Mouse (Mus musculus): ENCODE data around the gene Dscaml1. TPM values are rescaled to one million over a fixed set of nuclear protein-coding genes. Genes with fewer than 3 reads are reported as not detected.

The Dscaml1 gene
- total RNA-seq, 2 experiments from 2014 or later = 42.5 to 64.6 TPM

- intact Hi-C loops (cut with DNase I) = no loop called here
- DNase-seq (ENCODE audit: low spot score in 2 of 2) = no peak
Measured at GRCm38 (mm10) chr9:45783249-45784069, 357.0 kb downstream of the Dscaml1 start.

- DNase-seq (ENCODE audit: low spot score in 2 of 2) = no peak
- intact Hi-C loops (cut with DNase I) = no loop called here
Measured at GRCm38 (mm10) chr9:45787071-45787470, 360.6 kb downstream of the Dscaml1 start.

GRCm38 (mm10) chr9:45787547-45787946 is 361.1 kb downstream of the Dscaml1 start:
- no peak for DNase-seq (ENCODE audit: low spot score in 2 of 2)
- intact Hi-C loops (cut with DNase I) = no loop called here

- DNase-seq (ENCODE audit: low spot score in 2 of 2) = no peak
- intact Hi-C loops (cut with DNase I) = no loop called here
Measured at GRCm38 (mm10) chr9:45788405-45788804, 362.0 kb downstream of the Dscaml1 start.

- intact Hi-C loops (cut with DNase I) = no loop called here
- no peak for DNase-seq (ENCODE audit: low spot score in 2 of 2)
Measured at GRCm38 (mm10) chr9:45791456-45792142, 365.2 kb downstream of the Dscaml1 start.

GRCm38 (mm10) chr9:45792235-45792634 is 365.8 kb downstream of the Dscaml1 start:
- DNase-seq (ENCODE audit: low spot score in 2 of 2) = no peak
- intact Hi-C loops (cut with DNase I) = no loop called here

- intact Hi-C loops (cut with DNase I) = no loop called here
- DNase-seq (ENCODE audit: low spot score in 2 of 2) = no peak
Measured at GRCm38 (mm10) chr9:45793697-45794096, 367.3 kb downstream of the Dscaml1 start.

- DNase-seq (ENCODE audit: low spot score in 2 of 2) = no peak
- intact Hi-C loops (cut with DNase I) = no loop called here
Measured at GRCm38 (mm10) chr9:45795722-45796121, 369.3 kb downstream of the Dscaml1 start.

- no peak for DNase-seq (ENCODE audit: low spot score in 2 of 2)
- intact Hi-C loops (cut with DNase I) = no loop called here
Measured at GRCm38 (mm10) chr9:45797271-45797670, 370.8 kb downstream of the Dscaml1 start.

- intact Hi-C loops (cut with DNase I) = no loop called here
- peak in 1 of 2 experiments; percentile 23 for DNase-seq (ENCODE audit: low spot score in 2 of 2)
Measured at GRCm38 (mm10) chr9:45798467-45799164, 372.2 kb downstream of the Dscaml1 start.

- intact Hi-C loops (cut with DNase I) = no loop called here
- no peak for DNase-seq (ENCODE audit: low spot score in 2 of 2)
Measured at GRCm38 (mm10) chr9:45799402-45799801, 373.0 kb downstream of the Dscaml1 start.

Other genes starting within 250 kb of the Dscaml1 start
- 1 to 10 TPM; 1.0 to 1.2 TPM for gene BC049352, start 244.6 kb upstream of the Dscaml1 start, total RNA-seq (2021)
- under 1 TPM; 0.18 to 0.20 TPM for gene Tmprss4, start 222.5 kb upstream of the Dscaml1 start, total RNA-seq (2021)
- gene Il10ra, start 157.5 kb upstream of the Dscaml1 start, total RNA-seq (2021) = 1 to 10 TPM; 2.9 to 3.9 TPM
- gene Tmprss13, start 107.5 kb upstream of the Dscaml1 start, total RNA-seq (2021) = not detected
- gene Fxyd6, start 56.4 kb upstream of the Dscaml1 start, total RNA-seq (2021) = 100 to 1,000 TPM; 110 to 129 TPM
- 1 to 10 TPM; 5.7 to 5.8 TPM for gene Fxyd2, start 27.0 kb upstream of the Dscaml1 start, total RNA-seq (2021)